In genomic region chr5:90223534-90224381, GRCm38 (mm10) we compare ENCODE assay signal across 8 mouse cellular contexts. TPM values are rescaled to one million over a fixed set of nuclear protein-coding genes. Genes with fewer than 3 reads are reported as not detected.
DNase-seq lines count a peak whose midpoint lies in the region; ATAC-seq and TF ChIP-seq lines count a peak whose summit lies in the region.

Cox18 (minus strand) TSS chr5:90224001.

- CTCF ChIA-PET in Patski (lab: Charles Lee): no interaction called here

- H3K9me3 ChIP-seq in hindbrain, embryonic 13.5 days: no peaks in the 10 kb centered on the region

- H3K4me1 ChIP-seq in hindbrain, embryonic 13.5 days (replicated peaks): peaks cover 12% of the 10 kb centered on the region

- in situ Hi-C loops in Patski (cut with MboI; ENCODE audit: low pct_unique_long_range_greater_than_20kb): loop anchor here (5.0 kb wide), 1 partner anchor 144 kb away; the partner anchor contains the start of genes Ankrd17 and Gm9958

- WGBS in hindbrain, embryonic 13.5 days: under 1% methylated on average over 61 of the region's 62 CpGs

- no peak for TF ChIP-seq CTCF in Patski (IDR thresholded peaks at IDR 0.05)

- peak within 1 kb of the TSS; percentile 94 for H3K27ac ChIP-seq in hindbrain, embryonic 13.5 days

- H3K9ac ChIP-seq in hindbrain, embryonic 13.5 days: peak within 1 kb of the TSS; percentile 89

- DNase-seq in Patski (ENCODE audit: low read depth, low spot score): peak; percentile 99
- DNase-seq in cerebellum, postnatal 14 days: peak; percentile 98 to 99
- DNase-seq in frontal cortex, postnatal 14 days (ENCODE audit: low spot score in 2 of 2): peak; percentile 97
- DNase-seq in layer of hippocampus, postnatal 25 days (ENCODE audit: extremely low spot score in 1 of 2, low spot score in 1 of 2): peak; percentile 97 to 98
- DNase-seq in lung, postnatal 25 days (ENCODE audit: low spot score): peak; percentile 100
- peak; percentile 100 for DNase-seq in retina, embryonic 14.5 days (ENCODE audit: low spot score)
- DNase-seq in thymus, postnatal 4 days: peak; percentile 97

- peak within 1 kb of the TSS; percentile 74 for H3K4me2 ChIP-seq in hindbrain, embryonic 13.5 days

- ATAC-seq in Patski: peak; percentile 94
- ATAC-seq in hindbrain, embryonic 13.5 days (ENCODE audit: low FRiP score): peak; percentile 97

- H3K36me3 ChIP-seq in hindbrain, embryonic 13.5 days: peaks cover 34% of the 10 kb centered on the region

- POLR2A ChIA-PET in Patski (lab: Charles Lee): no interaction called here

- H3K27me3 ChIP-seq in Patski: no peaks in the 10 kb centered on the region
- H3K27me3 ChIP-seq in hindbrain, embryonic 13.5 days: no peaks in the 10 kb centered on the region

- H3K4me3 ChIP-seq in hindbrain, embryonic 13.5 days: peak within 1 kb of the TSS; percentile 83

RNA-seq across cellular contexts. Expression of gene Cox18, which starts in this region (rescaled TPM):
- polyA plus RNA-seq in Patski (2021): 31.4 TPM
- 30.4 and 32.9 TPM in 2 replicates for polyA plus RNA-seq in hindbrain, embryonic 13.5 days (2015; fragmentation: Nextera tagmentation; extraction: Ambion mirVana)
- 10 to 100 TPM; 24.3 to 25.9 TPM for total RNA-seq in layer of hippocampus, postnatal 25 days (2021)

Comparison
In these comparisons a context has a peak if more than half of its experiments do, and no peak if none do; other contexts are left out.
1. Peak in every context shown above with its lines: DNase-seq, ATAC-seq, H3K4me3 ChIP-seq and H3K27ac ChIP-seq.